Mouse (Mus musculus): ENCODE data around the gene Kcnh1.

Gene Kcnh1

GRCm38 (mm10) chr1:192268878-192269277 is 78.3 kb downstream of the Kcnh1 start:
- no peak for DNase-seq (ENCODE audit: low spot score)

GRCm38 (mm10) chr1:192269911-192270310 is 79.3 kb downstream of the Kcnh1 start:
- DNase-seq (ENCODE audit: low spot score): no peak

- DNase-seq (ENCODE audit: low spot score): no peak
These were observed 87.3 kb downstream of the Kcnh1 start for GRCm38 (mm10) chr1:192277801-192278385.

- no peak for DNase-seq (ENCODE audit: low spot score)
These were observed 93.8 kb downstream of the Kcnh1 start for GRCm38 (mm10) chr1:192284340-192284739.

- no peak for DNase-seq (ENCODE audit: low spot score)
These were observed 94.4 kb downstream of the Kcnh1 start for GRCm38 (mm10) chr1:192284950-192285349.

- DNase-seq (ENCODE audit: low spot score): no peak
These were observed 97.9 kb downstream of the Kcnh1 start for GRCm38 (mm10) chr1:192288456-192288855.

GRCm38 (mm10) chr1:192291286-192291685 is 100.7 kb downstream of the Kcnh1 start:
- no peak for DNase-seq (ENCODE audit: low spot score)

- DNase-seq (ENCODE audit: low spot score): no peak
These were observed 102.8 kb downstream of the Kcnh1 start for GRCm38 (mm10) chr1:192293391-192293790.

- DNase-seq (ENCODE audit: low spot score): no peak
These were observed 103.3 kb downstream of the Kcnh1 start for GRCm38 (mm10) chr1:192293921-192294320.

GRCm38 (mm10) chr1:192295243-192295860 is 104.8 kb downstream of the Kcnh1 start:
- DNase-seq (ENCODE audit: low spot score): no peak

GRCm38 (mm10) chr1:192295902-192296301 is 105.3 kb downstream of the Kcnh1 start:
- DNase-seq (ENCODE audit: low spot score): no peak

- no peak for DNase-seq (ENCODE audit: low spot score)
These were observed 107.0 kb downstream of the Kcnh1 start for GRCm38 (mm10) chr1:192297481-192298128.

- no peak for DNase-seq (ENCODE audit: low spot score)
These were observed 109.8 kb downstream of the Kcnh1 start for GRCm38 (mm10) chr1:192300417-192300816.

- DNase-seq (ENCODE audit: low spot score): no peak
These were observed 113.0 kb downstream of the Kcnh1 start for GRCm38 (mm10) chr1:192303615-192304014.

- no peak for DNase-seq (ENCODE audit: low spot score)
These were observed 114.6 kb downstream of the Kcnh1 start for GRCm38 (mm10) chr1:192305155-192305554.

- no peak for DNase-seq (ENCODE audit: low spot score)
These were observed 116.5 kb downstream of the Kcnh1 start for GRCm38 (mm10) chr1:192307055-192307454.

GRCm38 (mm10) chr1:192311298-192311697 is 120.7 kb downstream of the Kcnh1 start:
- DNase-seq (ENCODE audit: low spot score): no peak

GRCm38 (mm10) chr1:192311851-192312438 is 121.4 kb downstream of the Kcnh1 start:
- DNase-seq (ENCODE audit: low spot score): no peak

- DNase-seq (ENCODE audit: low spot score): no peak
These were observed 121.9 kb downstream of the Kcnh1 start for GRCm38 (mm10) chr1:192312446-192312845.

- no peak for DNase-seq (ENCODE audit: low spot score)
These were observed 122.4 kb downstream of the Kcnh1 start for GRCm38 (mm10) chr1:192312998-192313397.

- no peak for DNase-seq (ENCODE audit: low spot score)
These were observed 123.0 kb downstream of the Kcnh1 start for GRCm38 (mm10) chr1:192313571-192313972.

GRCm38 (mm10) chr1:192314044-192314443 is 123.5 kb downstream of the Kcnh1 start:
- DNase-seq (ENCODE audit: low spot score): no peak
